Mouse (Mus musculus) erythroblast, embryonic 14.5 days (primary cell): ENCODE data around the gene Slc40a1. TPM values are rescaled to one million over a fixed set of nuclear protein-coding genes. Genes with fewer than 3 reads are reported as not detected.

Source experiments
- H3K27me3 ChIP-seq: 2 replicates; pipeline ENCODE4 v1.6.1; 2012; ENCODE audit warnings: inconsistent platforms; ENCODE audit not compliant: control insufficient read depth
- H3K36me3 ChIP-seq: 2 replicates; pipeline ENCODE4 v1.6.1; 2012; ENCODE audit warnings: mild to moderate bottlenecking, inconsistent platforms; ENCODE audit not compliant: control insufficient read depth
- H3K4me1 ChIP-seq: 2 replicates; pipeline ENCODE4 v1.6.1; 2012; ENCODE audit warnings: inconsistent platforms; ENCODE audit not compliant: control insufficient read depth
- H3K4me3 ChIP-seq: replicated peaks from 2 replicates; pipeline ENCODE3; 2012; ENCODE audit warnings: moderate library complexity, mild to moderate bottlenecking, inconsistent platforms
- H3K9me3 ChIP-seq: 2 replicates; pipeline ENCODE4 v1.6.1; 2012; ENCODE audit warnings: low read length, inconsistent platforms, mixed read lengths; ENCODE audit not compliant: control insufficient read depth
- GATA1 ChIP-seq: IDR thresholded peaks from 2 replicates; pipeline ENCODE4 v1.6.1; 2012; ENCODE audit warnings: low read length, inconsistent platforms, mixed read lengths
- TAL1 ChIP-seq: IDR thresholded peaks from 3 replicates; pipeline ENCODE4 v1.6.1; 2012; ENCODE audit warnings: low read length, inconsistent platforms, mixed read lengths
- polyA plus RNA-seq: library from polyadenylated mRNA; stranded (reverse); fragments of >175 nt; gene quantifications from 2 replicates; pipeline ENCODE4 v1.2.3, GENCODE M21; 2012

Slc40a1 gene
- polyA plus RNA-seq, 1 experiment = 0.51 TPM

- Histone ChIP-seq H3K4me1 (peaks cover 14% of the 10 kb centered on the region), H3K36me3 (no peaks in the 10 kb centered on the region), H3K27me3 (no peaks in the 10 kb centered on the region), H3K4me3 (no peak overlapping the region), H3K9me3 (peaks cover 6% of the 10 kb centered on the region)
- TF ChIP-seq TAL1 = no peak
- no peak for TF ChIP-seq GATA1
These were observed 66.0 kb downstream of the Slc40a1 start for GRCm38 (mm10) chr1:45860349-45860748.

Other genes starting within 250 kb of the Slc40a1 start
- gene Wdr75, start 131.4 kb downstream of the Slc40a1 start, polyA plus RNA-seq = 0.16 and 0.21 TPM in 2 replicates
- not detected in 2 replicates for gene Gm5269, start 36.2 kb downstream of the Slc40a1 start, polyA plus RNA-seq
- gene Dnah7b, start 139.8 kb upstream of the Slc40a1 start, polyA plus RNA-seq = 0.01 TPM in 2 replicates